Mouse (Mus musculus) layer of hippocampus, adult 8-10 months (tissue): Measurements from ENCODE around the gene Lhfp. TPM values are rescaled to one million over a fixed set of nuclear protein-coding genes. Genes with fewer than 3 reads are reported as not detected.
A peak's percentile ranks its signal among the peaks of the same experiment; 100 is the strongest.

Source experiments
- DNase-seq, 2 experiments: peaks; one replicate each; pipeline ENCODE4 v3.0.0; 2022; ENCODE audit warnings: low spot score in 2 of 2
- total RNA-seq, 4 experiments: library from RNA; stranded (reverse); gene quantifications; 2 replicates each; pipeline ENCODE4 v1.2.4; 2022

Gene Lhfp
- 10 to 100 TPM; 16.6 to 21.7 (median 19.1) TPM for total RNA-seq

DNA sequence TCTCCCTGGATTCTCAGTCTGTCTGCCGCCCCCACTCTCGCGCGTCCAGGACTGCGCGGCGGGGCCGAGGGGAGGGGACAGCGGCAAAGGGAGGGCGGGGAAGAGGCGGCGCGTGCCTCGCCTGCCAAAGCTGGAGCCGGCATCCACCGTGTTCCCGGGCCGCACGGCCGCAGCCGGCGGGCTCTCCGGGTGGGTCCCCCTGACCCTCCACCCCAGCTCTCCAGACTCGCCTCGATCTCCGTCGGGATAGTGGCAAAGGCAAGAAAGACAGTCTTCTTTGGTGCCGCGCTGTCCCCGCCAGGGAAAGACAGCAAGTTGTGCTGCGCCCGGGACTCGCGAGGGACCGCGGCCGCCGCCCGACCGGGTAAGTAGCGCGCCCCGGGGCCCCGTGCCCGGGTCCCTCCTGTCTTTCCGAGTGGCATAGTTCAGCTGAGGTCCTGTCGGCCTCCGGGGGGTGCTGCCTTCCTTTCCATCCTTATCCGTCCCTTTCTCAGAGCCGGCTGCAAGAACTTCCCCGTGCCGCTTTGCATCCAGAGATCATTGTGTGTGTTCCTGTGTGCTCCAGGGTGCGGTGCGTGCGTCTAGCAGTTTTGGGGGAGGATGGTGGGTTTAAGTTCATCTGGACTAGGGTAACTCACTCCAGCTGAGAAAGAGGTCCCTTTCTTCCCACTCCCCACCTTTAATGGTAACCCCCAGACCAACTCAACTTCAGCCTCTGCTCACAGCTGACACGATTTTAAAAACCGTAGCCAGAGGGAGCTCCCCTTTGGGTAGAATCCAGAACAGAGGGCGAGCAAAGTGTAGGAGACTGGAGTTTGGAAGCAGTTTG lies at the start of gene Lhfp:
Gene Lhfp, plus strand, starts transcription at position 118 of the 829 bp plus-strand sequence.
- DNase-seq = peak; percentile 14 to 39

DNA sequence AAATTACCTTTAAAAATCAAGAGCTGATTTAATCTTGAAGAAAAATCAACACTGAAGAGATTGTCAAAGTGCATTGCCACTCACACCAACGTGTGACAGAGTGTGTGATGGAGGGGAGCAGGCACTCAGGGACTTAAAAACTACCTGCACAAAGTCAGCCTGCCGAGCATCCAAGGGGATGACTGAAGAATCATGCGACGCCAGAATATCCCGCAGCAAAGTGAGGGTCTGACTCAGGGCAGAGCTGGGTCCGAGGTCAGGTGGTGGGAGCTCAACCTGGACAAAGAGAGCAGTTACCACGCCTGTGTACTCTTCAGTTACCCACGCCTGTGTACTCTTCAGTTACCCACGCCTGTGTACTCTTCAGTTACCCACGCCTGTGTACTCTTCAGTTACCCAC lies 48.0 kb upstream of the Lhfp start:
- no peak for DNase-seq

DNA sequence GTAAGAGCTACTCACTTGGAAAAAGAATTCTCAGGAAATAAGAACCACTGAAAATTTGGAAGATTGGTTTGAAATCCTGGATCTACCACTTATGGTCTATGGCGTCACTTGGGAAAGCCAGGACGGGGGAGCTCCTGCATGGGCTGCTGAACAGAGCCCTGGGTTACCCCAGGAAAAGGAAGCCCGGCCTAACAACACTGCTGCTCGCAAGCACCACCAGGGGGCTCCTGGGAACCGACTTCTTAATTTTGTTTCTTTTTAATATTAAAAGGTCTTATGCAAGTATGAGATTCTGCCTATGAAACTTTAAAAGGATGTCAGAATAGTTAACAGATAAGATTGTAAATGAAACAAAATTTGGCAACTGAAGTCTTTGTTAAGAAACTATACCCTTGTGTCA lies 46.7 kb upstream of the Lhfp start:
- no peak for DNase-seq

DNA sequence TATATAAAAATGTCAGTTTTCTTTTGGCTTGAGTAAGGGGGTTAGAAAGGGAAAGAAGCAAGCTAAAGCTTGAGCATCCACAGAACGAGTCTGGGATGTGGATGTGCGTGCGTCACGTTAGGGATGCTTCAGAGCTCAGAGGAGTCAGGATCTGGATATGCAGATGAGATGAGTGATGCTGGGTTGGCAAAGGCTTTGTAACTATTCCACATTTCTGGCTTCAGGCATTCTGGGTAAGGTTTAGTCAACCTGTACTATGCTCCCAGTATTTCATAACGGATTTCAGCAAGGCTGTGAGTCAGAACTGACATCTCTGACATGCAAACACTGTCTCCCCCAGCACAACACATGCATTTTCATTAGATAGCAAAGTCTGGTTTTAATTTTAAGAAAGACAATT lies 44.7 kb upstream of the Lhfp start:
- no peak for DNase-seq

DNA sequence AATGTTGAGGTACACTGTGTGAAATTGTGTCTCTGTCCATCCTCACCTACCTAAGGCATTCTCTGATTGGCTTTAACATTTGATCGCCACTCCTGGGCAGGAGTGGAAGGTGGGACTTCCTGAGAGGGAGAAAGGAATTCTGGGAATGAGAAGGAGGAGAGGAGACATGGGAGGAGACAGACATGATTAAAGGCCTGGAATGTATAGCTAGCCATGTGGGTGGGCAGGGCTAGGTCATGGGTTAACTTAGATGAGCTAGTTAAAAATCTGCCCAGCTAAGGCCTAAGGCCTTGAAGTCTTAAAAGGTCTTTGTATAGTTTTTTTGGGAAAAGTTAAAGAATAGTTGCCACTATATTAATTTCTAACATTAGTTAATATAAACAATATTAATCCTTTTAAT lies 43.9 kb upstream of the Lhfp start:
- no peak for DNase-seq

DNA sequence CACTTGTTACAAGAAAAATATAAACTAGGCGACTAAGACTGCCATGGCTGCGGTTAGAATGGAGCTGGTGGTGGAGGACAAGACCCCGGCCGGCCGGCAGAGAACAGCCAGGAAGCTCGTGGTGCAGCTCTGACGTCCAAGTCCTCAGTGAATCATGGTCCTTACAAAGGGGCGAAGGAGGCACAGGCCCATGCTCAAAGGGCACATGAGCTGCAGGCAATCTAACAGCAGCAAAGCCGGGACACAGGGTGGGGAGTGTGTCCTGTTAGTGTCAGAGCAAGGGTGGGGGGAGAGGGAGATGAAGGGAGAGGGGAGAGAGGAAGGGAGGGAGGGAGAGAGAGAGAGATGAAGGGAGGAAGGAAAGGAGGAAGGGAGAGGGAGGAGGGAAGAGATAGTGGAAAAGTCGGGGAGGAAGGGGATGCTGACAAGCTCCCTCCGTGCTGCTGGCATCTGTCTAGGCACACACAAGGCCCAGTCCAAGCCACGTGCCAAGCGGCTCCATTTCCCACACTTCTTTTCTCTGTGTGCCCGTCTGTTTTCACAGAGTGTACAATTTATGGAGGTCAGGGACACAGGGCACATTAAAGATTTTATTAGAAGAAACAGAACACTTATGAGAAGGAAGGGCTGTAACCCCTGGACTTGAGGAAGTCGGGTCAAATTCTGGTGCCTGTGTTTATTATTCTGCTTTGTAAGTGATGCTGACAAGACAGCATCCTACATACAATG lies 42.1 kb upstream of the Lhfp start:
- DNase-seq = no peak

DNA sequence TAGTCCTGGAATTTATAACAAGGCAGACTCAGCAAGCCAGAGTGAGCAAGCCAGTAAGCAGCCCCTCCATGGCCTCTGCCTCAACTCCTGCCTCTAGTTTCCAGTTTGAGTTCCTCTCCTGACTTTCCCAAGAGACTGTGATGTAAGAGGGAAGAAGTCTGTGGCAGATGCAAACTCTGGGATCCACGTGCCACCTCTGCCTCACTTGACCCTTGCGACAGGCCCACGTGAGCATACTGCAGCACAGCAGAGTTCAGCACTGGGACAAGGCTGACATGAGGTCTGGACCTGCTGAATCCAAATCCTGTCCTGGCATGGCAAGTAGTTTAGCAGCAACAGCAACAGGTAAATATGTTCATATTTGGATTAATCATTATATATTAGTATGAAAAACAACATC lies 41.3 kb upstream of the Lhfp start:
- no peak for DNase-seq

DNA sequence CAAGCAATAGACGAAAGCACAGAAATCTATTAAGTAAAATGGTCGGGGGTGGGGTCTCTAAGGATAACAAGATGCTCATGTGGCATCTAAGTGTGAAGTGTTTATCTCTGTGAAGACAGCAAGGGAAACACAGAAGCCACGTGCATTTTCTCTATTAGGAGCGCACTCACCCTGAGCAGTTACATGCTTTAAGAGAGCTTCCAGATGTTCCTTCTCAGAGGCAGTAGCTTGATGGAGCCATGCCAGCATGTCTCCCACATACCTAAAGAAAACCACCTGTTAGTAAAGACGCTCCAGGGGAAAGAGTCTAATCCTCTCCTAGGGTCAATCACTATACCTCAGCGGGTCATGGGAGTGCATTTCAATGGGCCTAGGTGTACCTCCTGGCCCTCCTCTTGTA lies 39.3 kb upstream of the Lhfp start:
- no peak for DNase-seq

DNA sequence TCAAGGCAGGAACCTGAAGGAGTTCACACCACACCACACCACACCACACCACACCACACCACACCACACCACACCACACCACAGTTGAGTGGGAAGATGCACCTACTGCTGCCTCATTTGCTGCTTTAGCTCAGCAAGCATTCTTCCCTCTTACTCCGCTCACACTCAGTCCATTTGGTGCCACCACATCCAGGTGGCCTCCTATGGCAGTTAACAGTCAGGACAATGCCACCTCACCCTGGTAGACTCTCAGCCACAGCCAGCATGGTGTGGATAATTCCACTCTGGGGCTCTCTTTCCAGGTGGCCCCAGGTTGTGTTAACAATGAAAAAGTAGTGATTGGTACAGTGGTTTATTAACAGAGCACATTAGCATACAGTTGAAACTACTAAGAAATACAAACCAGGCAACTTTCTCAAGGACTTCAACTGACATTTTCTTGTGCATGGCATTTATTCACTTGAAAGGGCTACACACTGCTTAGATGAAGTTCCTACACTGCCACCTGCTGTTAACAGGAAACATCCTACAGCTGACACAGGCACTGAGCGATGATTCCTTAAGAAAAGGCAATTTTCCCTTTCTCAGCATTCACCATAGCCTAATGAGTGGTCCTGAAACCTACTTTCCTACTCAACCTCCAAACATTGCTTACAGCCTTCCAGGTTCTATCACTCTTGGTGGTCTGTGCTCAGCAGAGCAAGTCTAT lies 36.8 kb upstream of the Lhfp start:
- no peak for DNase-seq

DNA sequence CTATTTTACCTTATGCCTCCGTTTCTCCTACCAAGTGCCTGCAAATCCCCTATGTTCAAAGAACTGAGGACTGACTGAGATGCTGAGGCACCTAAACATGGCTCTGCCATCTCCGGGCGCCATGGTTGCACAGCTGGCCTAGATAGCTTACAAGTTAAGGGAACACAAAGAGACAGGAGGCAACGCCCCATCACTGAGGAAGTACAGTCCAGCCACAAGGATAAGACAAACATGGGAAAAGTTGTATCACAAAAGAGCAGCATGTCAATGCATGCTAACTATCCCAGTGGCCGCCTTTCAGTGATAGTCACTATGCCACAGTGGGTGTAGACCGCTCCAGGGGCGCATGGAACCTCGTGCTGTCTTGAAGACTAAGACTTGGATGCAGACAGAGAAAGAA lies 33.9 kb upstream of the Lhfp start:
- DNase-seq = no peak

DNA sequence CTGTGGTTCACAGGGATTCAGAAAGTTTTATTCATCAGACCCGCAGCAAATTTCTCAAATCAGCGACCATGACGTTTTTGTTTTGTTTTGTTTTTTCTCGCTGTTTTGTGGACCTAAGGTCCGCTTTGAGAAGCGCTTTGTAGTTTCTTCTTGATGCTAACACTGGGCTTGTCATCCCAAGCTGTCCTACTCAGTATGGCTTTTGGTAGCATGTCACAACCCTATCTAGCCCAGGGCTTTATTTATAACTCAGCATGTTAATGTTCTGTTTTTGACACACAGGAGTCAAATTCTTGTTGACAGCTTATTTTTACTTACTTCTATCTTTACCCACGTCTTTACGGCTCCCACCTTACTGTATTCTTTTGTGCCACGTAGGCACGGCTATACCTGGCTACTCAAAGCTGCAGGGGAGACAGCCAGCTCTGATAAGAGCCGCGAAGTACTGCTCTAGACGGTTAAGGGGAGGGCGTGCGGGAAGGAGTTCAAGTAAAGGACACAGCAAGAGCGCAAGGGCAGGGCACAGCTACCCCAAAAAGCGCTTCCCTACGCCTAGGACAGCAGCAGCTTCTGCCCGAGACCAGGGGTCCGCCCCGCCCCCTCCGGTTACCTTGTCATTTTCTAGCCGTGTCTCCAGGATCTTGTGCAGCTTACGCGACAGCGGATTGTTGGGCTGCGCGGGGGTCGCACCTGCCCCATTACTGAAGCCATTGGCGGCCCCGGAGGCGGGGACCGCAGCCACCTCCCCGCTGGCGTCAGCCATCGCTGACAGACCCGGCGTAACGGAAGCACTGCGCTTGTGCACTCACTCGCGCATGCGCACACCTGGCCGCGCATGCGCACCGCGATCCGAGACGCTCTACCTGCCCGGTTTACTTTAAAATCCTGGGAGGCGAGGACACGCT lies 24.6 kb upstream of the Lhfp start, which contains the start of gene Cog6:
Gene Cog6, minus strand, starts transcription at position 802 of the 905 bp plus-strand sequence.
- peak; percentile 76 to 78 for DNase-seq

DNA sequence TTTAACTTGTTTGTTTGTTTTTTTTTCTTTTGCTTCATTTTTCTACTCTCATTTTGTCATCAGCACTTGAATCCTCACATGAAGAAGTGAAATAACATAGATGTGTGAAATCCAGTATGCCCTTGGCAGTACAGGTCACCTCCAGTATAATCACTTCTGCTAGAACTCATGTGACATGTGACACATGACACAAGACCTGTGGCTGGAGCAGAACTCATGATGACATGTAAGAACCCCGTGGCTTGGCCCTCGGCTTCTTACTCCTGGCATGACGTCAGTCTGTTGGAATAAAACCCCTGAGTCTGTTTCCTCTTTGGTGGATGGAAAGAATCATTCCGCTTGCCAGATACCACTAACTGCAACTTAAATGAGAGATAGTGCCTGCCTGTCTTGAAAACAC lies 14.0 kb upstream of the Lhfp start:
- DNase-seq = no peak

DNA sequence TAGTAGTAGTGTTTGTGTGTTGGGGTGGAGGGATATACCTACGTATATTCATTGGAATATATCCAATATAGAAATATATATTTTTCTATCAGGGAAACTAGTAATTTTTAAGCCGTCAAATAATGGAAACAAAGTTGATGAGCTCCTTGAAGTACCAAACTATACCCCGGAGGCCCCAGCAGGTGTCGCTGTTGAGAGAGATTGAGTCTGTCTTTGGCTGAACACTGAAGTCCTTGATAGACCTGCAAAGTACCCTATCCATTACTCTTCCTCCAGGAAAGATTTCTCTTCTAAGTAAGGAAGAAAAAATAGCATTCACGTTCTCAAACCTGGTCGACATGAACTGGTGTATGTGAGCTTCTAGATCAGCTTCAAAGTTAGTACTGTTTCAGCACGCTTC lies 12.3 kb upstream of the Lhfp start:
- DNase-seq = peak in 1 of 2 experiments; percentile 78

DNA sequence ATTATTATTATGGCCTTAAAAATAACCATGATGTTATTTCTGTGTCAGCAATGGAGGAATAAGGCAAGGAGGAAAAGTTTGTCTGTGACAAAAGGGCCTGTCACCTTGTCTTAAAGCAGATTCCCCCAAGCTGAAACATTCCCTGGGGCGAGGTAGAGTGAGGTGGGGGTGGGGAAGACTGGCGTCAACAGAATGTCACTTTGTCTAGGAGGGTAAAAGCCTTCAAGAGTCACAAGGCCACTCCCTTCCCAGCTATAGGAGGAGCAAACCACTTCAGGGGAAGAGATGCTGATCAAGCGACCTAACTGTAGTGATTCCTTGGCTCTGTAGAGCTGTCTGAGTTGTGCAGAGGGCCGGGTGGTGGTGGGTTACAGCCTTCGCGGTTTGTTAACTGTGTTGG lies 9.7 kb upstream of the Lhfp start:
- no peak for DNase-seq

DNA sequence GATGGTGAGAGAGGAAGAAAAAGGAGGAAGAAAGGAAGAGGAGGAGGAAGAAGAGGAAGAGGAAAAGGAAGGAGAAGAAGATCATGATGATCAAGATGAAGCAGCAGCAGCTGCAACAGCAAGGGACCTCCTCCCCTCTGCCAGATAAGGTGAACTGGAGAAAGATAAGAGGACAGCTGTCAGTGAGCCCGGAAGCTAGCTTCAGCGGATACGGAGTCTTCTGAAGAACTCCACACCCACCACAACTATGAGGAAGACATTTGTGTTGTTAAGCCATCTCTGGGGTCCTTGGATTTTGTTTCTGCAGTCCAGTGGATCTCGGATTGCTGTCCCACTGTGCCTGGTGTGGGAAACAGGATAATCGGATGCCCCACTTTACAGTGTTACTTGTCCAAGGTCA lies 8.9 kb upstream of the Lhfp start:
- DNase-seq = no peak

DNA sequence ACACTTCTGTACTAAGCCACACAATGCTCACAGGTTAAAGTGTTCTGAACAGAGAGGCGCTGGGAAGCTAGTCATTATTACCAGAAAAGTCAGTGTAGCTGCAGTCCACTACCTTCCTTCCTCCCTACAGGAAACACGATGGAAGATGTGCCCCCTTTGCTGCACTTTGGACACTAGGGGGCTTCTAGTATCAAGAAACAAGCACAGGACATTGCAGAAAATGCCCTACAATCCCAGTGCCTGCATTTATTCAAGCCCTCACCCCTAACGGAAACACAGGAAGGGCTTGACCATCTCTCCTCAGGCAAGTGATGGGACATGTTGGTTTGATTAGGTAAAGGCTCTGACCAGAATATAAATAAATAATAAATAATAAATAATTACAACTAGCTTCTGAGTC lies 7.9 kb upstream of the Lhfp start:
- DNase-seq = no peak

DNA sequence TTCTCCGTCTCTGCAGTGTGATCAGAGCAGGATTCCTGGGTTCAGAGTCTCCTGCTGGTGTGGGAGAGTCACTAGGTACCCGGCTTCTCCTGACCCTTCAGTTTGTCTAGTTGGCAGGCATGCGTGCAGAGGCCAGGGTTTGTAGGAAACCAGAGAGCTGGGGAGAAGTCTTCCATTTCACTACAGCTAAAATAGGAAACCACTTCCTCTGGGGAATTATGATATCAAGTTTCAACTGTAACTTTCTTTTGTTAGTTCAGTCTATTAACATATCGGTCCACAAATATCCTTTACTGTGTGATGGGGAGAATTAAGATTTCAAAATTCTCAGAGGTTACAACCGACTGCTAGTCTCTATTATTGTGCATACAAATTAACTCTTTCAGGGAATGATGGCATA lies 5.3 kb upstream of the Lhfp start:
- no peak for DNase-seq

DNA sequence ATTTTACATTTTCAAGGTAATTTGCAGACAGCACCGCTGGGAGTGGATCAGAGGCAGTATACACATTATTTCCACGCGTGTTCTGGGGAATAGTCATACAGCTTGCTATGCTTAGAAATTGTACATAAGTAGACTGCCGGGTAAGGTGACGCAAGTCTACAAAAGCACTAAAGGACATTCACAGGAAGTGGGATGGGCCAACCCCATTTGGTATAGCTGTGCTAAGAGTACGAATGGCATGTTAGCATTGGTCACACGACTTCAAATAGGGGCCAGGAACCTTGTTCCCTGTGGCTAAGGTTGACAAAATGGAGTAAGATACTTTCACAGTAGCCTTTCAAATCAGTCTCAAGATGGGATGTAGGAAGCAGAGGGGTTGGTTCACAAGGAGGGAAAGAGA lies 4.4 kb upstream of the Lhfp start:
- no peak for DNase-seq

DNA sequence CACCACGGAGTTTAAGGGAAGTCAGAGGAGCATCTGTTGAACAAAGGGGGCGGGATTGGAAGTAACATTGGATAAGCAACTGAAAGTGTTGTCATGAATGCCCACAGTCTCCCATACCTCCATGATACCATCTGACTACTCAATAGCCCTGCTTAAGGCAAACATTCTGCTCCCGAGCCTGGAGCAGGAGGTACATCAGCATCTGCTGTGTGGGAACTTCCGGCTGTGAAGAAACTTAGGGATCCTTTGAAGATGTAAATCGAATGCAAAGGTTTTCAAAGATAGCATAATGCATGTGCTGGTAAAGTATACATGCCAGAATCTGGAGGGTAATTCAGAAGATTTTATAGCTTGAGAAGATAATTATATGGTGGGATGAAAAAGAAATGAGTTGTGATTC lies 2.4 kb upstream of the Lhfp start:
- peak in 1 of 2 experiments; percentile 15 for DNase-seq

DNA sequence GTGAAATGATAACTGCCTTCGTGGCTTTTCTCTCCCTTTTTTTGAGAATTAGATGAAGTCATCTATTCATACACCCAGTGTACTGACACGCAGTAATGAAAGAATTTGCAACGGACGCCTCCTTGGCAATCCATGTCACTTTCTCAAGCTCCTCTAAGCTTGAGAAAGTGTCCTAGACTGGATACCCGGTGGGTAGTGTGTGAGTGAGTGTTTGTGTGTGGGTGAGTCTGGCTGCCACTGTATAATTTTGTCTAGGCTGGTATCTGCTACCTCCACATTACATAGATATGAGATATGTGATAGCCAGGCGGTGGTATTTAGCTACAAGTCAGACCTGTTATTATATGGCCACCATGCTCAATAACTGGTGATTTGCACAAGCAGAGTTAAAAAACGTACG lies 1.6 kb upstream of the Lhfp start:
- DNase-seq = no peak
